Mouse (Mus musculus) retina, adult 2 months (tissue): ENCODE data around the gene Clcn1.
A peak's percentile ranks its signal among the peaks of the same experiment; 100 is the strongest.

Source experiments
- DNase-seq: peaks from one replicate; pipeline ENCODE4 v3.0.0-alpha.2; 2012; ENCODE audit warnings: low read depth, low spot score

Gene Clcn1

DNA sequence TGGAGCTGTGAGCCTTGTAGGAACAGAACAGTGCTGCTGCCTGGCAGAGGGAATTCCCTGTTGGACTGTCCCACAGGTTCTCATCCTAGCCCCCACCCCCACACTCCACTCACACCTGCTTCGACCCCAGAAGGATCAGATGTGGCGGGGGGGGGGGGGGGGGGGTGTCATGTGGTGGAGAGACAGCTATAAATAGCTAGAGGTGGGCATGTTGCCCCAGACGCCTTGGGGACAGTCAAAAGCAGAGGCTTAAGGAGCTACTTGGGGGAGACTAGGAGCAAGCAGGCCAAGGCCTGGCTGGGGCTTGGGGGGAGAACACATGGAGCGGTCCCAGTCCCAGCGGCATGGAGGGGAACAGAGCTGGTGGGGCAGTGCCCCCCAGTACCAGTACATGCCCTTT lies at the start of gene Clcn1:
Gene Clcn1, plus strand, starts transcription at position 238 of the 400 bp plus-strand sequence.
- no peak for DNase-seq

DNA sequence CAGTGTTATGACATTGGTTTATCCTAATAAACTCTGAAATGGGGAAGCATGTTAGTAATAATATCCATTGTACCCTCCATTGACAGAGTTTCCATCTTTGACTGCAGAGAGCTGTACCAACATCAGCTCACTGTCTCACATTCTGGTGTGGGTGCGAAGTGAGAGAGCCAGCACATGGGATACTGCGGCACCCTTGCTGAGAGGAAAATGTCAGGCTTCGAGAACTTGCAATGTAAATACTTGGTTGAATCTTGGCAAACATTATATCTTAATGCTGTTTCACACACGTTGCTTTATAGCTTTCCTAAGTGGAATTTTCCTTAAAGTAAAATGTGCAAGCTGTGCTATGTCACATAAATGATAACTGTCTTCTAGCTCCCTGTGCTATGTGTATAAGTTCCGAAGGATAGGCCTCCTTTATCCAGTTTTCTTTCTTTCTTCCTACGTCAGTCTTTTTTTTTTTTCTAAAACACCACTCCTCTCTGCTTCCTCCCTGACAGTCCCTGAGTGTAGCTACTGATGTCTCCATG lies 49.1 kb upstream of the Clcn1 start:
- no peak for DNase-seq

DNA sequence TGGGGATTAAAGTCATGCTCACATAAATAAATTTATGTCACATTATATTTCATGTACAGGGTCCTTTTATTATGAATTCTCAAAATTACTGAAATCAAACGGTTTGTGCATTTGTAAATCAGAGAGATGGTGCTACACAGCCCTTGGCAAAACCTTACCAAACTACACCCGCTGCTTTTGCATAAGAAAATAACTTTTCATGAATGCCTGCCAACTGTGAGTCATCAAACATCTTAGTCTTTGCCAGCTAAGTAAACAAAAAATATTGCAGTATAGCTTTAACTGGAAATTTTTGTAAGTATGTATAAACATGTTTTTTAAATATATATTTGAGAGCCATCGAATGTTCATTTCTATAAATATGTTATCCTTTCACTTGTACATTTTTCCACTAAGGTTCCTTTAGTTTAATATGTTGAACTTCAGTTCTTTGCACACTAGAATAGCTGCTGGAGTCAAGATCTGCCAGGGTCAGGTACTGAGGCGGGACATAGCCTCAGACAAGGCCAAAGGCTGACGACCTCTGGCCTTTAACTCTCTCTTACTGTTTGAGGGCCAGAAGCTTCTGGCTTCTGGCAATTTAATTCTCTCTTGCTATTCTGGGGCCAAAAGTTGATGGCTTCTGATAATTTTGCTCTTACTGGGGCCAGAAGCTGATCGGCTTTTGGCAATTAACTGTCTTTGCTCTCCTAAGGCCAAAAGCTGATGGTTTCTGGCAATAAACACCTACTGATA lies 45.0 kb upstream of the Clcn1 start:
- DNase-seq, result no peak

DNA sequence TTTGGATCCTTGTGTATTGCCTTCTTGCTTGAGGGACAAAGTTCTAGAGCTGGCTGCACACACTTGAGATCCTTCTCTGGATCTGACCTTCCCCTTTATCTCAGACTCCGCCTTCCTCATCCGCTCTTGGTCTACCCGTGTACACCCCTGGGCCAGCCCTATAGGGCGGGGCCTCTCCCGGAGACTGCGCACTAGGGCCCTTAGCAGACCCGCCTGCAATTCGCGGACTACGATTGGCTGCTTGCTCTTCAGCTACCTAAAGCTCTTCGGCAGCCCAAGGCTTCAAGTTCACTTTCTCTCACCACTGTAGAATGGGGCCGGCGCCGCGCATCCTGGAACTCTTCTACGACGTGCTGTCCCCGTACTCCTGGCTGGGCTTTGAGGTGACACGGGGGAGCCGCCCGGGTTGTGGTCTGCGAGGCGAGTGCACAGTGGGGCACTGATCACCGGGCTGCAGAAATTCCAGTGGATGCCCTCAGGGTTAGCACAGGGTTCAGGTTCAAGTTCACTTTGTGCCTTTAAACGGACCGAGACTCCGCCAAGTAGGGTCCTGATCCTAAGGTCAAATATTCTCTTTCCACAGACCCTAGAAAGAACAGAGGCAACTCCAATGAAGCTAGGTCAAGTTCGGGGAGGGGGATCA lies 40.7 kb upstream of the Clcn1 start, which contains the start of gene Gstk1:
Gene Gstk1, plus strand, starts transcription at position 225 of the 643 bp plus-strand sequence.
- peak; percentile 77 for DNase-seq

DNA sequence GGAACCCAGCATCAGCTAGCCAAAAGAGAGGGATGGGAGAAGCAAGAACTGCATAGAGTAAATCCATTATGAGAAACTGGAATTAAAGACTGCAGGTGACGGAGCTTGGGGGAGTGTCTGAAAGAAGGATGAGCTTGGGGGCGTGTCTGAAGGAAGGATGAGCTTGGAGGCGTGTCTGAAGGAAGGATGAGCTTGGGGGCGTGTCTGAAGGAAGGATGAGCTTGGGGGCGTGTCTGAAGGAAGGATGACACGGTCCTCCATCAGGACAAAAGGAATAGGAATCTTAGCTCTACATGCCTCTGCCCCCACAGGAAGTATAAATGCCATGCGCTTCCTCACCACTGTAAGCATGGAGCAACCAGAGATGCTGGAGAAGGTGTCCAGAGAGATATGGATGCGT lies 39.3 kb upstream of the Clcn1 start:
- peak; percentile 42 for DNase-seq

DNA sequence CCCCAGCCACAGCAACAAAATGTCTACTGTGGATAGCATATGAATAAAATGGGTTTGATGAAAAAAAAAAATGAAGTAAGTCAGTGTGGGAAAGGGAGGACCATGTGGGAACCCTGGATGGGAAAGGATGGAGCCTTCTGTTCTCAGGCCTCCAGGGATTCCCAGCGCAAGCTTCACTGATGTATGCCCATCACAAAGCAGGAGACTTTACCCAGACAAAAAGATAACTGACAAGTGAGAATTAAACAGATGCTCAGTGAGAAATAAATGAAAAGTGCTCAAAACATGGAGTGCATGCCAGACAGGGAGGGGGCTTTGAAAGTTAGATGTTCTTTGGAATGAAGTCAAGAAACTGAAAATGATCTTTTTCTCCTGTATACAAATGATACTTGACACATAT lies 38.5 kb upstream of the Clcn1 start:
- DNase-seq, result no peak

DNA sequence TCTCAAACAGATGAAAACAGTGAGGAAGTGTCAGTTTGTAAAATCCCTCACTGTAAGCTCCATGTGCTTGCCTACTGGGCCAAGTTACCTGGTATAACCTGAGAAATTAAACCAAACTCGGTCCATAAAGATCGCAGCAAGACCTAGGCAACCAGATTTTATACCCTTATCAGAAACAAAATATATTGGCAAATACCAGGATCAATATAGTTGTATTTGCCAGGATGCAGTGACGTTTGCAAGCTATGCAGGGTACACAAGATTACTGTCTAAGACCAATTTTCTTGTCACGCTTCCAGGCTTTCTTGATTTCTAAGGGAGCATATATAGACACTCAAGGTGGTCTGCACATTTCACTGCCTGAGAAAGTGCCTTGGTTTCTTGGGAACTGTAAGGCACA lies 34.7 kb upstream of the Clcn1 start:
- DNase-seq, result no peak

DNA sequence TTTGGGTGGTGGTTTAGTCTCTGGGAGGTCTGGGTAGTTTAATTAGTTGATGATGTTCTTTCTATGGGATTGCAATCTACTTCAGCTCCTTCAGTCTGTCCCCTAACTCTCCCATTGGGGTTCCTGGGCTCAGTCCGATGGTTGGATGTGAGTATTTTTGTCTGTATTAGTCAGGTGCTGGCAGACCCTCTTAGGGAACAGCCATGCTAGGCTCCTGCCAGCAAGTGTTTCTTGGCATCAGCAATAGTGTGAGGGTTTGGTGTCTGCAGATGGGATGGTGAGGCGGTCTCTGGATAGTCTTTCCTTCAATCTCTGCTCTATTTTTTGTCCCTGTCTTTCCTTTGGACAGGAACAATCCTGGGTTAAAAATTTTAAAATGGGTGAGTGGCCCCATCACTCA lies 33.4 kb upstream of the Clcn1 start:
- no peak for DNase-seq

DNA sequence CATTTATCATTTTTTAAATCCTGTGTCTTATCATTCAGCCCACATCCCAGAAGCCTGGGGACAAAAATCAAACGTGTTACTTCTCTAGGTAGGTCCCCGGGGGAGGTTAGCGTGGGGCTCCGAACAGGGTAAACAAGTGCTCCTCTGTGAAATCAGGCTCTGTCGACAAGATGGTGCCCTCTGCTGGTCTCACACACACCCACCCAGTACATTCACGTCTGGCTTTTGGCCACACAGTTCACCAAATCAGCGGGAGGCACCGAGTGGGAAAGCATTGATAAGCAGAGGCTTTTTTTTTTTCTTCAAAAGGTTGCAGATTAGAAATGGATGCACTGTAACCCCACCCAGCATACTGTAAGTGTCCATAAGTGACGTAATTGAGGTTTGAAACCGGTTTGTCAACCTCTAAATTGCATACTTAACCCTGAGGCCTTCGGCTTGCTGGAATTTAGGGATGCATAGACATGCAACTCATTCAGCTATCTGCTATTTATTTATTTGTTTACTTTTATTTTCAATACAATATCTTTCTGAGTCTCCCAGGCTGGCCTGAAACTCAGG lies 29.1 kb upstream of the Clcn1 start:
- DNase-seq, result no peak

DNA sequence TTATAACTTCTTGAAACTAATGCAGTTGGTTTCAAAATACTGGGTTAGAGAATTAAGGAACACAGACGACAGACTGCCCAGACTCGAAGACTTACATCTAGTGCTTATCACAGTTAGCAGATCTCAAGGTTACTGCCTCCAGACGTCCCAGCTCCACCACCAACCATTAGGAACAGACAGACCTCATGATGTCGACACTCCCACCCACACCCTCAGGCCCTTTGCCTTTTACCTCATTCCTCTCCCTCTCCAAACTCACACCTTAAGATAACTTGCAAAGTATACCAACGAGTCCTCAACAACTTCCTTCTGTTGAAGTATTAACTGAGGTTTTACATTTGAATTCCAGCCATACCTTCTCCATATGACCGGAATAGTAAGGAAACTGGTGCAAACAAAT lies 26.1 kb upstream of the Clcn1 start:
- DNase-seq, result no peak

DNA sequence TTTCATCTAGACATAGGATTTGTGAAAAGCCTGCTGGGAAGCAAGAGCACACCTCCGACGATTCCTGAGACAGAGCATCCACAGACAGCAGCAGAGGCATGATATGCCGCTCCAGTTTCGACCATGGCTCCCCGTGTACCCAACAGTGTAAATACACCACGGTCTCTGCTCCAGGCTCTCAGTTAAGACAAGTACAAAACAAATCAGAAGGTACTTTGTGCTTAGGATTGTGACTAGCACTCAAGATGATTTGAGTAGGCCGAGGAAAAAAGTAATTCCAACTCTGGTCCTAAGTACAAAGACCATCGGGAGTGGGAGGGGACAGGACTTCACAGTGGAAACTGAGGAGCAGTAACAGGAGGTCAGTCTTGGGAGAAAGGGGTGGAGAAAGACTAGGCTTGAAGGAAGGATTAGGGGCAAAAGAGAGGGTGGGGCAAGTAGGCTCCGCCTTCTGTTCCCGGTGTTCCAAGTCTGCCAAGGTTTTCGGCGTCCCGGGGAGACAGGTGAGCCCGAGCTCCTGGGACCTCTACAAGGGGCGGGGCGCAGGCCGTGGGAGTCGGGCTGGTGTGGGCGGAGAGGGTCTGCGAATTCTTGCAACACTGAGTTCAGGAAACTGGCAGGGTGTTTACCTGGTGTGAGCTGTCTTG lies 24.8 kb upstream of the Clcn1 start, which contains the start of gene Tmem139:
Gene Tmem139, plus strand, starts transcription at position 447 of the 647 bp plus-strand sequence.
- DNase-seq, result no peak

DNA sequence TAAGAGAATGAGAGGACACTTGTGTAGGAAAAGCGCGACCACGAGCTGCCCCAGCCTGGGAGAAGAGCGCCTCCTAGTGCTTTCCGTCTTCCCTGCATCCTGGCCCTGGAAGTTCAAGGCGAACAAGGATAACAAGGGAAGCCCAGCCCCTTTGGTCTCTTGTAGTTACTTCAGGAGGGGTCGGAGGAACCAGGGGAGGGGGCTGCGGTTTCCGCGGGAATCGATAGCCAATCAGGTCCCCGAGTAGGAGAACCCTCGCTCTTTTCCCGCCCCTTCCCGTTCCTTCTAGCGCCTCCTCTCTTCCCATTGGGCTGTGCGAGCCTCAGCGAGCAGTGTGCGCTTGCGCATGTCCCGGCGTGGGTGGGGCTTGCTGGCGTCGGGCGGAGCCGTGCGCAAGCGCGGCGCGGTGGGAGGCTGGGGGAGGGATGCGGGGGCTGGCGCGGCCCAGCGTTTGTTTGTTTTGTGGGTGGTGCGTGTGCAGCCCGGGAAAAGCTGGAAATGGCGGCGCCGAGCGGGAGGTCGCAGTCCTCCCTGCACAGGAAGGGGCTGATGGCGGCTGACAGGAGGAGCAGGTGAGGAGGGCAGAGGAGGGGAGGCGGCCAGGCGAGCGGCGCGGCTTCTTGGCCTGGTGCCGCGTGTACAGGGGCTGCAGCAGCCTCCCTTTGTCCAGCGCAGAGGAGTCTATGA lies 21.7 kb upstream of the Clcn1 start, which contains the start of gene Casp2:
Gene Casp2, plus strand, starts transcription at position 360 of the 687 bp plus-strand sequence.
- DNase-seq, result peak; percentile 95

DNA sequence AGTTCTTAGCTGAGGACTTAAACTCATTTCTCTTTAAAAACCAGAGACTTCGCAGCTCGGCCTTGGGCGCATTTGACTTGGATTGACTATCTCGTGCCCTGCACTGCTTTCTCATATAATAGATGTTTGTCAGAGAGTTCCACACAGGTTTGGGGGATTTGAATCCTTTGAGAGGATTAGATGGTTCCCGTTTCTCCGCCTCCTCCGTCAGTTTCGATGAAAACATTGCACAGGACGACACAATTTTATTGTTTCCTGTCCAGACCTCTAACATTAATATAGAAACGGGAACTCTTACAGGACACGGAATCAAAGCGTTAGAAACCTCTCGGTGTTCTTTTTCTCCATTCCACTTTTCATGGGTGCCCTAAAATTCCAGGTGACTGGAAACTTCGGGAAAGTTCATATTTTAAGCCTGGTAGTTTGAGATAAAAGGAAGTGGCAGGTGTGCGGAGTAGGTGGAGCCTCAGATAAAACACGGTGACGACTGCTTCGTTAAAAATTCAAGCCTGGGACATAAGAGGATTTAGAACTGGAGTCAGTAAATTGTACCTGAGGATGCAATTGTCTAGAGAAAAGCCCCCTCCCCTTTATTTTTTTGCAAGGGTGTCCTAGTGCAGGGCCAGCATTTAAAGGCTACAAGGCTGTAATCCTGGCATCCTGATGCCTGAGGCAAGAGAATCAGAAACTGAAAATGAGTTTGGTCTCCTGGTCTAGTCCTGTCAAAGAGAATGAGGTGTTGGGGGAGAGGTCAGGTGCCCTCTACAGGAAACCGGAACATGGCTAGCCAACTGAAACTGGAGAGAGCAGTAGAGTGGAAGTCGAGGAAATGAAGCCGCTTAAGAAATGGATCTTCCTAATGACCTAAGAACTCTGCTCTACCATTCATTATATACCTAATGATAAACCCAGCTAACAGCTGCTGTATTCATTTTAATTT lies 20.8 kb upstream of the Clcn1 start:
- DNase-seq, result no peak

DNA sequence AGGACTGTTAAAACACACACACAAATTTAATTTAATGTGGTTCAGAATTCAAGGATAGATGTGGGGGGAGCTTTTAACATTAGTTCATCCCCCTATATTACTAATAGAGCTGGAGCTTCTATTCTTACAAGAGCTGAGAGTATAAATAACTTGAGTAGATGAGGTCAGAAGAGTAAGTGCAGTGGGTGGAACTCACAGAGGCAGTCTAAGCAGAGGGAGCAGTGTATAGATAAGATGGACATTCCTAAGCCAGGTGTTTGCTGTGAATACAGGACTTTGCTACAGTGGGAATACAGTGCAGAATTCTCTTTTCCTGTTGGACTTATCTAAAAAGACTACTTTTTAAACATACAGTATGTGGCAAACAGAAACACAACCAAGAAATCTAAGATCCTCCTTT lies 15.7 kb upstream of the Clcn1 start:
- no peak for DNase-seq

DNA sequence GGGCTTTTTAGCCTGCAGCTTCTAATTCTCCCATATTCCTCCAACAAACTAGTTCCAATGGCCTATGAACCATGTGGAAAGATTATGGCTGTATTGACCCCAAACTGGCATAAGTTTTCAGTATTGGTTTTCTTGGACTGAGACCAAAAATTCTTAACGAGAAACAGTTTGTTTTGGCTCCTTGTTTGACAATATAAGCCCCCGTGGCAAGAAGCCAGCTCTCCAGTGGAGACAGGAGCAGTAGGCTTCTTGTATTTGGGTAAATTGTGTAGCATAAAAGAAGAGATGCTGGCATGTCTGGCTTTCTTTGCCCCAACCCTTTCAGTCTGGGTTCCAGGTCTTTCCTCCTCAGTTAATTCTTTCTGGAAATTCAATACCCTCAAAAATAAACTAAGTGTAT lies 10.3 kb upstream of the Clcn1 start:
- DNase-seq, result no peak

DNA sequence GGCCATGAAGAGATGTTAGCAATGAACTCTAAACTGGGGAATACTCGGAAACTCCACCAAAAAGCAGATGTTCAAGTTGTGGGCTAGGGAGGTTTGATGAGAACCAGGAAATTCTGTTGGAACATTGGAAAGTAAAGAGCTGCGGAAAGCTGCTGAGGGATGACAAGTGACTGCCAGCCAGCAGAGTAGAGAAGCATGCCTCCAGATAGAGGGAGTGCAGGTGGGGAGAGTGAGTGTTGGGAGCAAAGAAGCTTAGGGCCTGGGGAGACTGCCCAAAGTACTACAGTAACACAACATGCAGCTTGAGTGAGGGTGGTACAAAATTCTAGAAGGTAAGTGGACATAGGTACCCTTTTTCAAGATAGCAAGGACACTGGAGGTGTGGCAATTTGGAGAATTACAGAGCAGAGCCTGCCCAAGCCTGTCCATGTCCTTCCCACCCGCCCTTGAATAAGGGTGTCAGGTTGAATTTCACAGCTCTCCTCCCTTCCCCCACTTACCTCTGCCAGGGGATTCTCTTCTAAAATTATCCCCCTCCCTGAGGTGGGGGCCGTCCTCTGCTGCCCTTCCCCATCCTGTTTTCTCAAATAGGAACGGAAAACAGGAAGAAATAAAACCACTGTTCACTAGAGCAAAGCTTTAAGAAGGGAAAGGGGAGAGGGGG lies 3.5 kb upstream of the Clcn1 start:
- DNase-seq, result no peak

DNA sequence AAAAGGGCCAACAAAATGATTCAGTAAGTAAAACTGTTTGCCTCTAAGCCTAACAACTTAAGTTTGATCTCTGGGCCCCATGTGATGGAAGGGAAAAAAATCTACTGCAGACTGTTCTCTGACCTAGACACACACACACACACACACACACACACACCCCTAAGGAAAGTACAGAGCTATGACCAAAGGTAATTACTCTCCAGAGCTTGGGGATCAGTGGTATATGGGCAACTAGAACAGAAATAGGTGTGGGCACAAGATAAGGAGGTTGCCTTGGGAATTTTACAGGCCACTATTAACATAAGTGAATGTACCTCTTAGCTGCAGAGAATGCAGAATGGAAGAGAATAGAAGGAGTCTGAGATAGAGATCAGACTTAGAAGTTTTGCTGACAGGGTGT lies 1.1 kb downstream of the Clcn1 start:
- no peak for DNase-seq

DNA sequence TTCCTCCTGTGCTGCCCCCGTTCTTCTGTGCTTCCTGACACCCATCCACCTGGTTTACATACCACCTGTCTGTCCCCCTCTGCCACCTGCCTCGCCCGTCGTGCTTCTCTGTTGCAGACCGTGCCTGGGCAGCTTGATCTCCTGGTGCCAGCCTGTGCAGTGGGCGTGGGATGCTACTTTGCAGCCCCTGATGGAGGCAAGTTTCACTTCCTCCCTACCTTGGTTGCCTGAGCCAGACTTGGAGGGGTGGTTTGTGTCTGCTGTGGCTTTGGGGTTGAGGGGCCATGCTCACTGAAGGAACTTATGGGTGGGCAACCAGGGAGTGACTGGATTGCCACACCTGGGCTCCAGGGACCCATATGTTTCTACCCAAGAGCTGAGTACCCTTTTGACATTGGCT lies 6.8 kb downstream of the Clcn1 start:
- no peak for DNase-seq

DNA sequence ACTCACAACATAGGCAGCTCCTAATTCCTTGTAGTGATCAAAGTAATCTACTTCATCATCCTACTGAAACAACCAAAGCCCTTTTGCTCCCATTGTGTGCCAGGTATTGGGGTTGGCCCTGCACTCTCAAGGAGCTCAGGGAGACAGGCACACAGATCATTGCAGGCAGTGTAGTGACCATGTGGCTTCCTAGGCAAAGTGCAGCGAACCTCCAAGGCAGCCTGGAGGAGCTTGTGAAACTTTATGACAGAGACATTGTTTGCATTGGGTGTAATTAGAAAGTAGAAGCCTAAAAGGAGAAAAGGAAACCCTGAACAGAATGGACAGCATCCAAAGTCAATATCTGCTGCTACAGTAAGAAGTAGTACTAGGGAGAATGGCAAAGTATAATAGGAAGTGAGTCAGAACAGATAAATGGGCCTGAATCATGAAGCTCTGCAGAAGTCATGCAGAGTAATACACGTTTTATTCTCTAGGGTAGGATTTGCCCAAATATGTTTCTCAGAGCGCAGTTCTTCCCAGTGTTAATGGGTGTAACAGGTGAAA lies 9.1 kb downstream of the Clcn1 start:
- DNase-seq, result no peak

DNA sequence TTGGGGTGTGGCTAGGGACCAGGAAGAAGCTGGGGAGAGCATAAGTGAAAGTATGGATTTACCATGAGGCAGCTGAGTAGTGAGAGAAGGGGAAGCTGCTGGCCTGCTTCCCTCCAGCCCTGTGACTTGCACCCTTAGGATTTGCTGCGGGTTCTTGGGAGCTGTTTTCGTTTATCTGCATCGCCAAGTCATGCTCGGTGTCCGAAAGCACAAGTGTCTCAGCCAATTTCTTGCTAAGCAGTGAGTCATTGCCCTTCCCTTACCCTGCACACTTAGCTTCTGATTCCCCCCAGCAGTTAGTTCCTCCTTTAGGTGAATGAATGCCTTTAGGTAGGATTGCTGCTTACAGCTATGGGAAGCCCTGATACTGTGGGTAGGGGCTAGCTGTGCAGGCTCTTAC lies 12.9 kb downstream of the Clcn1 start:
- no peak for DNase-seq
